Mouse (Mus musculus): ENCODE data around the gene Plscr4.

GRCm38 (mm10) chr9:92456605-92457004 is 568 bp upstream of the Plscr4 start:
- TF ChIP-seq CTCF (IDR thresholded peaks at IDR 0.05; ENCODE audit: low read depth) (no peak), EP300 (IDR thresholded peaks at IDR 0.05; ENCODE audit: low read depth) (no peak)
